Mouse (Mus musculus) retina, adult 2 months (tissue): ENCODE measurements around the gene Zpbp2.
"Not testable (repeated sequence)": the region's sequence is repeated elsewhere in the genome, so short reads cannot be mapped to it uniquely, and the experiment has no call there.

ENCODE experiments used
- DNase-seq: peaks from one replicate; pipeline ENCODE4 v3.0.0-alpha.2; 2012; ENCODE audit warnings: low read depth, low spot score

Gene Zpbp2

DNA sequence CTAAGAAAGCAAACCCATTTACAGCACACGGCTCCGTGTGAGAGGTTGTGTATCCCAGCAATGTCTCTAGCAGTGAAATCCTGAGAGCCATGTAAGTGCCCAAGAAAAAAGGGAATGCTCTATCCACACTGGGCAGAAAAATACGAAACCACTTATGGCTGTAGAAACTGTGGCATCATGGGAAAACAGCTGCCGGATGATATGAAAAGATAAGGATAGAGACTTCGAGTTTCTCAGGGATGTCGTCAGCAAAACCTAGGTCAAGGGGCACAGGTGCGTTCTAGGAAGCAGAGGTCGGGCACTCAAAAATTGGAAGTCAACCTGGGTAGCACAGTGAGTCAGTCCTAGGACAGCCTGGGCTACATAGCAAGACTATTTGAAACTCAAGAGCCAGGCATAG is 38.4 kb downstream of the Zpbp2 start:
- no peak for DNase-seq

DNA sequence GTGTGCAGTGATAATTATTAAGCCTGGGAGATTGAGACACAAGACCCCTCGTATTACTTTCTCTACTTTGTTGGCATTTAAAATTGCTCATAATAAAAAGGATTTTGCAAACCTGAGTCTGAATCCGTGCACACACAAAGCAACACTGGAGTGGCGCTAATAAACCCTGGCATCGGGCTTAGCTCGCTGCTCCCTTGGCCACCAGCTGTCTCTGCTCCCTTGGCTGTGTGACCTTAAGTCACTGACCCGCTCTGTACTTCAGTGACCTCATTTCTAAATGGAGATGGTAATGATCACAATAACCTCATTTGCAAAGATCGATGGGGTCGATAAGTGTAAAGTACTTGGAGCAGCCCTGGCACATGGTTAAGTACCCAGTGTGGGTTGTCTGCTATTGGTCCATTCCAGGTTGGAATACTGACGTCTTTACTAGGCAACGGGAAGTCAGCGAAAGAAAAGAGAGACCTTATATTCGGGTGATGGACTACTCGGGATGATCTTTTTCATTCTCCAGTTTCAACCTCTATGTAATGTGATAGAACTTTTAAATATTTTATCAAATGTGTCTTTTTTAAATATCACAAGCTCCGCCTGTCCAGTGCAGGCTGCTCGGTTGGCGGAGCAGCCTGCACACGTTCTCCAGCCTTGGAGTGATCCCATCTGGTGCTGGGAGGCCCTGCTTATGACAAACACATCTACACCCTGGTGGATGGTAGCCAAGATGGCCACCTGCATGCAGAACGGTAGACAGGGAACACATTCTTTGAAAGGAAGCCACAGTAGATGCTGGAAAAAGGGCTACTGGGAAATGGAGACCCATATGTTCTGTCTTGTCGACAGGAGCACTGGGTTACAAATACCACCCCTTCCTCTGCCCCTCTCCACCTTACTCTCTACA is 39.9 kb downstream of the Zpbp2 start:
- DNase-seq: no peak

DNA sequence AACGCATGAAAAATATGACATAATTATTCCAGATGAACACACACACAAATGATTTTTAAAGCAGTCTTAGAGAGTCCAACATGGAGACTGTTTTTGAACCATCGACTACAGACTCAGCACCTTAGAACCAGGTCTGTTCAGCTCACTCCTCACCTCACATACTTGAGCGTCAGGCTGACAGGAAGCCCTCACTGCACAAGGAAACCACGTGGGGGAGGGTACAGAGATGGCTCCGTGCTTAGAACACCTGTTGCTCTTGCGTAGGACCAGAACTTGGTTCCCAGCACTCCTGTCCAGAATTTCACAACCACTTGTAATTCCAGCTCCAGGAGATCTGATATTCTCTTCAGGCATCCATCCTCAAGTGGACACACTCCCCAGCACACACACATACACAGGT is 44.1 kb downstream of the Zpbp2 start:
- DNase-seq: no peak

DNA sequence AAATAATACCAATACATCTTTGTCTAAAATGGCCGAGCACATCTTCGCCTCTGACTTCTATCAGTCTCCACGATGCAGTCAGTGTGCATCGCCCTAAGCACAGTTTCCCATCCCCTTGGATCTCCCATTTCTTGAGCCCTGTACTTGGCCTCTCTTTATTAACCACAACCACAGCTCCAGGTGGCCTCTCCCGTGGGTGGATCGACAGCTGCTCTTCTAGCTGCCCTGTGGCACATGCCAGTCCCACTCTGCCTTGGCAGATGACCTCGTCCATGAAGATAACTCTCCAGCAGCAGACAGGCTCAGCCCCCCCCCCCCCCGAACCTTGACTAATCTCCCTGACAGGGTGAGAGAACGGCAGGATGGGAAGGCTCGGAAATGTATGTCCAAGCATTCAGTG is 44.6 kb downstream of the Zpbp2 start:
- no peak for DNase-seq

DNA sequence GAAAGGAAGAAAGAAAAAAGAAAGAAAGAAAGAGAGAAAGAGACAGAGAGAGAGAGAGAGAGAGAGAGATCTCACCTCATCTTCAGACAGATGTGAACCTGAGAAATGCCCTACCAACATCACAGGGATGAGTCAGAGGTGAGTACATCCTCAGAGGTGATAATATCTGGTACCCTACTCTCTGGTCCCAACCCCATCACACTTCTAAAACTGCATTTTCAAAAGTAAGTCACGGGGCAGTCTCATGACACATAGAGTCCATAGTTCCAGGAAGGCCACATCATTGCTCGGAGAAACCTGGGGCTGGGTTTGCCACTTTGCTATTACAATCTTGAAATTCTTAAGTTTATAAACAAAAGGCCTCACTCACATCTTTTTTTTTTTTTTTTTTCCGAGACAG is 45.1 kb downstream of the Zpbp2 start:
- DNase-seq: no peak

DNA sequence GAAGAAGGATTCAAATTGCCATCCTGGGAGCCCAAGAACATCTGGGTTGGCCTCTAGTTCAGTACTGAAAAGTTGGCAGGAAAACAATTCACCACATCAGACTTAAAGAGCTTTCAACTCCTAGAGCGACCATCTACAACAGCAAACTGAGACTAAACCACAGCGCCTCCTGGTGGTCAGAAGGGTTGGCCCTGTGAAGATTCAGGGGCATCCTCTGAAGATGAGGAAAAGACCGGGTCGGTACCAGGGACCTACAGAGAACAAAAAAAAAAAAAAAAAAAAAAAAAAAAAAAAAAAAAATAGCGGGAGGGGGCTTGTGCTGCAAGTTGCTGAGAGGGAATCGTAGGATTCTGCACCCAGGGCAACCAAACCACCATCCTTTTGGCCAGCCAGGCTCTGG is 46.5 kb downstream of the Zpbp2 start:
- DNase-seq: no peak

DNA sequence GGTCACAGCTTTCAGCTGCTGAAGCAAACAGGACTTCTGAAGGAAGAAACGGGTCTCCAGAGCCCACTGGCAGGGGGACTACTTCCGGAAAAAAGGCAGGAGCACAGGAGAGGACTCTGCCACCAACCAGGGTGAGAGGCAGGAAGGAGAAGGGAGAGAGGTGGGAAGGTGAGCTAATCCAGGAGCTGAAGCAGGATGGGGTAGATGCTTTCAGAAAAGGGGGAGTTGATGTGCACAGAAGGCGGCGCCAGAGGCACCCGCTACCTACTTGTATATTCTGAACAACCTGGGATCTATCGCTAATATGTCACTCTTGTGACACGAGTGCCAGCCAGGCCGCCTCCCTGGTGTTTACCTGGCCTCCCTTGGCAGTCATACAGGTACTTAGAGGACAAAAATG is 47.1 kb downstream of the Zpbp2 start, which contains the start of gene Lrrc3c:
Gene Lrrc3c, plus strand, starts transcription at position 301 of the 400 bp plus-strand sequence.
- DNase-seq: no peak

DNA sequence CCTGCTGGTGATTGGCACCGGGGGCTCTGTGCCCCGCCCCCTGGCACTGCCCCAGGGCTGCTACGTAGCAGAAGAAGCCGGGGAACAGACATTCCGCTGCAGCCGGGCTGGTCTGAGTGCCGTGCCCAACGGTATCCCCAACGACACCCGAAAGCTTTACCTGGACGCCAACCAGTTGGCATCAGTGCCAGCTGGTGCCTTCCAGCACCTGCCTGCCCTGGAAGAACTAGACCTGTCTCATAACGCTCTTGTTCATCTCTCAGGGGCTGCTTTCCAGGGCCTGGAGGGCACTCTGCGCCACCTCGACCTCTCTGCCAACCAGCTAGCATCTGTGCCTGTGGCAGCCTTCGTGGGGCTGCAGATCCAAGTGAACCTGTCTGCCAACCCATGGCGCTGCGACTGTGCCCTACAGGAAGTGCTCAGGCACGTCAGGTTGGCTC is 48.0 kb downstream of the Zpbp2 start:
- no peak for DNase-seq

DNA sequence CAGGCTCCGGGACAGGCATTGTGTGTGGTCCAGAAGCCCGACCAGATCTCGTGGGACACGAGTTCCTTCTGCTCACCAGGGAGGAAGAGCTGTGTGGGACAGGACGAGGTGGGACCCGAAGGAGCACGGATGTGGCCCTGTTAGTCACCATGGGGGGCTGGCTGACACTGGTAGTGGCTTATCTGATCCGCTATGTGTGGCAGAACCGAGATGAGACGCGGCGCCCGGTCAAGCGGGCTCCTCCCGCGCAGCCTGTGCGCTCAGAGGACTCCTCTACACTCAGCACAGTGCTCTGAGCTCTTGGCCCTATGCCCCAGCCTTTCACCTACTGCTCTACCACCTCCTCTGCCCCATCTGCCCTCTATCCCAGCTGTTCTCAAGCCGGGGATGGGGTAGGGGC is 48.4 kb downstream of the Zpbp2 start:
- DNase-seq: no peak

DNA sequence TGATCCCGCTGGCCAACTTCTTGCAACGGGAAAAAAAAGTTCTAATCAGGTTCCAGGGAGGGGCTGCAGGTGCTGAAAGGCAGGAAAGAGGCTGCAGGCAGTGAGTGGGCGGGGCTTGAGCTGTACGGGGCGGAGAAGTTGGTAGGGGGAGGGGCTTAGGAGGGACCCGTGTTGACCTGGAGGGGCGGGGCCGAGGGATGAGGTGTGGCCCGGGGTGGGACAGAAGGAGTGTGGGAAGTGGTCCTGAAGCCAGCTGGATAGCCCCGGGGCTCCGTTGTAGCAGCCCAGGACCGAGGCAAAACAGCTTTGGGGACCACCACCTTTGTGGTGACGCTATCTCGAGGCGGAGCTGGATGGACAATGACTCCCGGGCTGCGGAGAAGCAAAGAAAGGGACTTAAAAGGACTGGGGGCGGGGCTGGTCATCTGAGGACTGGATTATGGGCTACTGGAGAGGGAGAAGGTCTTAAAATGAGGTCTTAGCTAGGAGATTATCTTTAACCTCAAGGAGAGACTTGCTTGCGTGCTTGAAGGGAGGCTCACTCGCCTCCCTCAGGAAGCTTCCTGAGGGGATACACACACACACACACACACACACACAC is 51.3 kb downstream of the Zpbp2 start:
- DNase-seq: peak; percentile 75

DNA sequence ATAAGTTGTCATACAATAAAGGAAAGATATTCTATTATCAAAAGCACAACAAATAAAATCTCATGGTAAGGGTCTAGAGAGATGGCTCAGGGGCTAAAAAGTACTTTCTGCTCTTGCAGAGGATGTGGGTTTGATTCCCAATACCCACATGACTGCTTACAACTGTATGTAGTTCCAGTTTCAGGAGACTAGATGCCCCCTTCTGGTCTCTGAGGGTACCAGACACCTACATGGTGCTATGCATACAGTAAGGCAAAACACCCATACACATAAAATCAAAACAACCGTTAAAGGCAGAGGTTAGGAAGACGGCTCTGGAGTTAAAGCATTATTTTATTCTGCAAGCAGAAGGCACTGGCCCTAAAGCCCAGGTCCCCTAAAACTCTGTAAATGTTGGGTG is 53.1 kb downstream of the Zpbp2 start:
- no peak for DNase-seq

DNA sequence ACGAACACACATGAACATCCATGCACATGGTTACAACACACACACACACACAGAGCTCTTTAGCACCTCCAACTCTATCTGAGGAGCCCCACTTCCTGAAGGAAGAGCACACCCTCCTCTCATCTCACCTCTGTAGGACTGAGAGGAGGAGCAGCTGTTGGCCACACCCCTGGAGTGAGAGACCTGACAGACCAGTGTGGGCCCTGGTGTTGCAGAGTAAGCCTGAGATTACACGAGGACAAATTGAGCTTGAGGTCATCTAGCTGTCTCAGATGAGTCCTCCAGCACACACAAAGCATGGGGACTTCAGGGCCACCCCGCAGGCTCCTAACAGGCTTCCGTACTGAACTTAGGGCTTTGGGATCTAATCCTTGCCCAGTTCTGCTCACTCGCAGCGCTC is 54.0 kb downstream of the Zpbp2 start:
- not testable (repeated sequence) for DNase-seq

DNA sequence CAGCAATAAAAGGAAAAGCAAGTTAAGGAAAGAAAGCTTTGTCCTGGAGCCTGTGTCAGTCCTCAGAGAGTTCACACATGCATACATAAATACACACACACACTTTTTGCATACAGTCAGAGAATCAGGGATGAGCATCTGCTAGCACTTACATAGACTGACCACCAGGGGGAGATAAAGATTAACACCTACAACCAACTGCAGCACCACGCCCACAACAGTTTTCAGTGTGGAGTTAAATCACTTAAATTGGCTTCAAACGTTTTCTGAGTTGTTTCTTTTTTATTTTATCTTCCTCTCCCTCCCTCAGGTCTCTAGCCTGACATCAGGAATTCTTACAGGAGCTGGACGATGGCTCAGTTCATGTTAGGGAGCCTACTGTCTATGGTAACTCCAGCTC is 55.9 kb downstream of the Zpbp2 start:
- peak; percentile 55 for DNase-seq
